Mouse (Mus musculus): ENCODE results near the gene Ccdc191. TPM values are rescaled to one million over a fixed set of nuclear protein-coding genes. Genes with fewer than 3 reads are reported as not detected.
A peak's percentile ranks its signal among the peaks of the same experiment; 100 is the strongest.

Gene Ccdc191
- polyA plus RNA-seq, 1 experiment from 2014 or later, result 5.4 TPM

DNA sequence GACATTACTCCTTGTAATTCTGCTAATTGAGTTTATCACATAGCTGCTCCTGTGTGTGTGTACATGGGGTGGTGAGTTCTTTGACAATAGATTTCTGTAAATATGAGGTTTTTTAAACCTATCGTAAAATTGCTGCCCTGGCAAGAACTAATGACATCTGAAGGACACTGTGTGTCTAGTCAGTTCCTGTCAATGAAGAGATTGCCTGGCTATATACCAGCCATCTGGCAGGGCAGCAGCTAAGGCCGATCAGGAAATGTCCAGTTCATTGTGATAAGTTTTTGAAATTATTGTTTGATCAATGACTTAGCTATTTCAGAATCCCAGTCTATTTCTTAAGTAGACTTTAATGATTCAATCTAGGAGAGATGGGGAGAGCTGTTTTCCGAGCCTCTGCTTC is 55.8 kb downstream of the Ccdc191 start:
- TF ChIP-seq CTCF (IDR thresholded peaks at IDR 0.05; ENCODE audit: low read depth) (no peak), EP300 (optimal IDR thresholded peaks at IDR 0.05) (no peak)
- 51% methylated on average over 3 of the region's 3 CpGs for WGBS
- H3K9me3 ChIP-seq (ENCODE audit: control insufficient read depth, low read length), result no peaks in the 10 kb centered on the region
- H3K27ac ChIP-seq (replicated peaks), result no peak overlapping the region
- no peak overlapping the region for H3K9ac ChIP-seq (ENCODE audit: low read length)
- H3K36me3 ChIP-seq (ENCODE audit: control insufficient read depth, insufficient read depth, low read length), result no peaks in the 10 kb centered on the region
- H3K27me3 ChIP-seq (ENCODE audit: control insufficient read depth, insufficient read depth, low read length), result no peaks in the 10 kb centered on the region
- no peaks in the 10 kb centered on the region for H3K4me1 ChIP-seq (replicated peaks; ENCODE audit: control insufficient read depth, insufficient read depth)
- DNase-seq (ENCODE audit: low spot score), result no peak
- ATAC-seq (ENCODE audit: low FRiP score, low TSS enrichment), result no peak
- H3K4me3 ChIP-seq (ENCODE audit: low read depth, low read length), result no peak overlapping the region
- H3K4me2 ChIP-seq (replicated peaks; ENCODE audit: low read depth), result no peak overlapping the region

DNA sequence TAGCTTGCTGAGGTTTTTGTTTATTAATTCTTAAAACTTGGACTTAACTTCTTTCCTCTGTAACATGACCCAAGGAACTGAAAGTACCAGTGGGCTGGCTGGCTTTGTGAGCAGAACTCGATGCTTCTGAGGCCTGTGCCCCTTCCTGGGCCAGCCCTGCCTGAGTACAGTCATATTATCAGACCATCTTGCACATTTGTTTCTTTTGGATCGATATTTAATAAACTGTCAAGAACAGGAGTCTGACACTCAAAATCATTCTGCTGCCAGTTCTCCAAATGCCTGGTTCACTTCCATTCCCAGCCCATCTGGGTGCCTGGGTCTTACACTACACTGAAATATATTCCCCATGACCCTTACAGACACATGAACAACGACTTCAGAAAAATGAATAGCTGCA is 56.3 kb downstream of the Ccdc191 start:
- Histone ChIP-seq H3K4me1 (replicated peaks; ENCODE audit: control insufficient read depth, insufficient read depth) (no peaks in the 10 kb centered on the region), H3K36me3 (ENCODE audit: control insufficient read depth, insufficient read depth, low read length) (no peaks in the 10 kb centered on the region), H3K4me2 (replicated peaks; ENCODE audit: low read depth) (no peak overlapping the region), H3K27me3 (ENCODE audit: control insufficient read depth, insufficient read depth, low read length) (no peaks in the 10 kb centered on the region), H3K27ac (replicated peaks) (no peak overlapping the region), H3K4me3 (ENCODE audit: low read depth, low read length) (no peak overlapping the region), H3K9me3 (ENCODE audit: control insufficient read depth, low read length) (no peaks in the 10 kb centered on the region), H3K9ac (ENCODE audit: low read length) (no peak overlapping the region)
- DNase-seq (ENCODE audit: low spot score) (no peak), ATAC-seq (ENCODE audit: low FRiP score, low TSS enrichment) (no peak)
- TF ChIP-seq CTCF (IDR thresholded peaks at IDR 0.05; ENCODE audit: low read depth) (no peak), EP300 (optimal IDR thresholded peaks at IDR 0.05) (no peak)
- 47% methylated on average over 3 of the region's 3 CpGs for WGBS

DNA sequence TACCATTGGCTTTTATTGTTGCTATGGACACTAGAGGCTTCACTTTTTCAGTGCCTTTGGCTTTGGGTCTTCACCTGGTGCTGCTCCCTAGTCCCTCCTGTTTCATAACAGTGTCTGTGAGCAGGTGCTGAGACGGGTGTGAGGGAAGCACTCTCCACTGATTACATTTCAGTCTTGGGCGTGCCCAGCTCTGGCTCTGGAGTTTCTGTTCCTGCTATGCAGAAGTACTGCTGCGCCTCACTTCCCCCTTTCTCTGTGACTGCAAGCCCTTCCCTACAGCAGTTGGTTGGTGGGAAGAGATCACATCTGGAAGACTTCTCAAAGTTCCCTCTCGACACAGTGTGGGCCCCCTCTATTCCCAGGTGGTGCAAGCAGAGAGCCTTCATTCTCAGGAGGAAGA is 62.0 kb downstream of the Ccdc191 start:
- peak; percentile 26 for DNase-seq (ENCODE audit: low spot score)
- H3K27ac ChIP-seq (replicated peaks), result no peak overlapping the region
- no peaks in the 10 kb centered on the region for H3K36me3 ChIP-seq (ENCODE audit: control insufficient read depth, insufficient read depth, low read length)
- WGBS, result 38% methylated on average over 4 of the region's 4 CpGs
- no peaks in the 10 kb centered on the region for H3K27me3 ChIP-seq (ENCODE audit: control insufficient read depth, insufficient read depth, low read length)
- H3K9me3 ChIP-seq (ENCODE audit: control insufficient read depth, low read length), result no peaks in the 10 kb centered on the region
- H3K4me1 ChIP-seq (replicated peaks; ENCODE audit: control insufficient read depth, insufficient read depth), result no peaks in the 10 kb centered on the region
- no peak overlapping the region for H3K4me3 ChIP-seq (ENCODE audit: low read depth, low read length)
- TF ChIP-seq CTCF (IDR thresholded peaks at IDR 0.05; ENCODE audit: low read depth), result no peak
- no peak for TF ChIP-seq EP300 (optimal IDR thresholded peaks at IDR 0.05)
- no peak overlapping the region for H3K9ac ChIP-seq (ENCODE audit: low read length)
- ATAC-seq (ENCODE audit: low FRiP score, low TSS enrichment), result peak; percentile 70
- no peak overlapping the region for H3K4me2 ChIP-seq (replicated peaks; ENCODE audit: low read depth)

DNA sequence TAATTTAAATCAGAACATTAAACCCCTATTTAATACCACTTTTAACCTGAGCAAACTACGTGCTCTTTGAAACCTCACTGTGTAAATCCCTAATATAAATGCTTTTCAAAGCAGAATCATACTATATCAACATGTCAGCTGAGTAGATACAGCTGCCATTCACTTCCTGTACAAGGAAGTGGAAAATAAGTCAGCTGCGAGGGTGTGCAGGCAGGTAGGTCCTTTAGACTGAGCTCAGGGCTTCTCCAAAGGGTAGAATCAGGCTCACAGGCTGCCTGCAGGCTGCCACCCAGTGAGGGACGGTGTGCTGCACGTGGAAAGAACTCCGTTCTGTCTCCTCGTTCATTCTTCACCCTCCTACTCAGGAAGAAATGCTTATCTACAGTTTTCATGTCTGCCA is 65.3 kb downstream of the Ccdc191 start:
- Histone ChIP-seq H3K36me3 (ENCODE audit: control insufficient read depth, insufficient read depth, low read length) (peaks cover 4% of the 10 kb centered on the region; the same call in 1 of the 2 replicates), H3K27me3 (ENCODE audit: control insufficient read depth, insufficient read depth, low read length) (no peaks in the 10 kb centered on the region), H3K4me2 (replicated peaks; ENCODE audit: low read depth) (no peak overlapping the region), H3K27ac (replicated peaks) (no peak overlapping the region), H3K4me3 (ENCODE audit: low read depth, low read length) (no peak overlapping the region), H3K9me3 (ENCODE audit: control insufficient read depth, low read length) (no peaks in the 10 kb centered on the region), H3K4me1 (replicated peaks; ENCODE audit: control insufficient read depth, insufficient read depth) (no peaks in the 10 kb centered on the region), H3K9ac (ENCODE audit: low read length) (no peak overlapping the region)
- ATAC-seq (ENCODE audit: low FRiP score, low TSS enrichment) (no peak; the same call in 1 of the 2 replicates), DNase-seq (ENCODE audit: low spot score) (no peak)
- 39% methylated on average over 6 of the region's 6 CpGs for WGBS
- no peak for TF ChIP-seq EP300 (optimal IDR thresholded peaks at IDR 0.05)
- TF ChIP-seq CTCF (IDR thresholded peaks at IDR 0.05; ENCODE audit: low read depth), result no peak

DNA sequence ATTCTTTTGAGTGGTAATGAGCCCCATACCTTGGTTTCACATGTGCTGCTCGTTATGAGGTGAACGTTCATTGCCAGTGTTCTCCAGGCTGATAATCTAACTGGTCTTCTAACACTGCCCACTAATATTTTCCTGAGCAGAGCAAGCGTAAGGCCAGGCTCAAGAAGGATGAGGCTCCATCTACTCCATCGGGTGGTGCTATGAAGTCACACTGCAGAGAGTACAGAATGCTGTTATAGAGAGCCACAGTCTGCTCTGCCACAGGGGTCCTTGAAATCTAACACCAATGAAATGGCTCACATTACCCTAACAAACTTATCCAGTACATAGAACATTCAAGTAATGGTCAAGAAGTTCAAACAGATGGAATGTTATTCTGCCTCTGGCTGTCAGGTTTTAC is 68.4 kb downstream of the Ccdc191 start:
- DNase-seq (ENCODE audit: low spot score) (no peak), ATAC-seq (ENCODE audit: low FRiP score, low TSS enrichment) (no peak)
- H3K27ac ChIP-seq (replicated peaks), result no peak overlapping the region
- no peaks in the 10 kb centered on the region for H3K9me3 ChIP-seq (ENCODE audit: control insufficient read depth, low read length)
- H3K27me3 ChIP-seq (ENCODE audit: control insufficient read depth, insufficient read depth, low read length), result no peaks in the 10 kb centered on the region
- H3K9ac ChIP-seq (ENCODE audit: low read length), result no peak overlapping the region
- H3K4me3 ChIP-seq (ENCODE audit: low read depth, low read length), result no peak overlapping the region
- no peak overlapping the region for H3K4me2 ChIP-seq (replicated peaks; ENCODE audit: low read depth)
- WGBS, result 90% methylated on average over 4 of the region's 4 CpGs
- TF ChIP-seq CTCF (IDR thresholded peaks at IDR 0.05; ENCODE audit: low read depth) (no peak), EP300 (optimal IDR thresholded peaks at IDR 0.05) (no peak)
- peaks cover 4% of the 10 kb centered on the region; the same call in 1 of the 2 replicates for H3K36me3 ChIP-seq (ENCODE audit: control insufficient read depth, insufficient read depth, low read length)
- no peaks in the 10 kb centered on the region for H3K4me1 ChIP-seq (replicated peaks; ENCODE audit: control insufficient read depth, insufficient read depth)

DNA sequence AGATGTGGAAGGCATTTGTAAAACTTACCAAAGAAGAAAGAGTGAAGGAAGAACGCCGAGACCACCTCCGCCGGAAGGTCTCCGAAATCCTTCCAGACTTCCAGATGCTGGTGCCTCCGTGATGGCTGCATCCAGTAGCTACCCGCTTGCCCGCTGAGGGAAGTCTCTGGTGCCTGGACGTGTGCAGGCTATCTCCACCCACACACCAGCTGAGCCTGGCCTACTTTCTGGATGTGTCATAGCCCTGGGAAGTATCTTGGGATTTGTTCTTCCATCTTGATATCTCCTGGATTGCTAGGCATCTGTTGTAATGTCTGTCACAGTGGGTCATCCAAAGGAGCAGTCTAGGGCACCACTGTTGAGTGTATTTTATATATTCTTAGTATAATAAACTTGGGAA is 73.7 kb downstream of the Ccdc191 start:
- Histone ChIP-seq H3K9me3 (ENCODE audit: control insufficient read depth, low read length) (no peaks in the 10 kb centered on the region), H3K9ac (ENCODE audit: low read length) (no peak overlapping the region), H3K27ac (replicated peaks) (no peak overlapping the region), H3K36me3 (ENCODE audit: control insufficient read depth, insufficient read depth, low read length) (no peaks in the 10 kb centered on the region), H3K4me3 (ENCODE audit: low read depth, low read length) (no peak overlapping the region), H3K4me1 (replicated peaks; ENCODE audit: control insufficient read depth, insufficient read depth) (no peaks in the 10 kb centered on the region), H3K4me2 (replicated peaks; ENCODE audit: low read depth) (no peak overlapping the region), H3K27me3 (ENCODE audit: control insufficient read depth, insufficient read depth, low read length) (no peaks in the 10 kb centered on the region)
- WGBS, result 92% methylated on average over 9 of the region's 9 CpGs
- no peak for TF ChIP-seq CTCF (IDR thresholded peaks at IDR 0.05; ENCODE audit: low read depth)
- no peak for TF ChIP-seq EP300 (optimal IDR thresholded peaks at IDR 0.05)
- DNase-seq (ENCODE audit: low spot score) (no peak), ATAC-seq (ENCODE audit: low FRiP score, low TSS enrichment) (no peak)

All from stomach, postnatal 0 days (tissue).